Mouse (Mus musculus): ENCODE results near the gene Xlr4b.
"Not testable (repeated sequence)": the region's sequence is repeated elsewhere in the genome, so short reads cannot be mapped to it uniquely, and the experiment has no call there.

Xlr4b gene

DNA sequence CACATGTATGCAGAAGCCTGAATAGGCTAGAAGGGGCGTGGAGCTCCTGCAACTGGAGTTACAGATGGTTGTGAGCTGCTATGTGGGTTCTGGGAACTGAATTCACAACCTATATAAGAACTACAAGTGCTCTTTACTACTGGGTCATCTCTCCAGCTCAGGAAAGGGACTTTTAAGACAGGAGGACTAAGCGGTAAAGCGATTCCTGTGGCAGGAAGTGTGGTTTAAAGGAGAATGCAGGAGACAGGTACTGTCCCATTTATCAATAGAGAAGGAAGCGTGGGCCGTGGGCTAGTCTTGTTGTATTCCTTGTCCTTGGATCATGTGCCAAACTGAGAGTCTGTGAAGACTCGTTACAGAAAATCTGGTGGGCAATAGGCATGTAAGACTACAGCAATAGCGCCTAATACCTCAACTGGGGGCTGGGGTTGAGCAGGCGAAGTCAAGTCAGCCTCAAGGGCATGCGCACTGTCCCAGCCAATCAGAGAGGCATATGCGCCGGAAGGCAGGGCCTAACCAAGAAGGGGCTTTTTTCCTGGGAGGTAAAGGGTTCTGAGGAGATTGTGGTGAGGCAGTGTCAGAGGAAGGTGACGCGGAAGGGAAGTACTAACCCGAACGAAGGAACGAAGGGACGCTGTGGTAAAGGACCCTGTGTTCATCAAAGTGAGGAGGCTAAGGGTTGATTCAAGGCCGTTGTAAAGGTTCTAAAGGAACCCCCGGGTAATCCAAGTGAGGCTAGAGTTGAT is at the start of gene Xlr4b:
Gene Xlr4b (plus strand): TSS at position 515 of the 746 bp plus-strand sequence.
- not testable (repeated sequence) for DNase-seq (ENCODE audit: low read depth)

DNA sequence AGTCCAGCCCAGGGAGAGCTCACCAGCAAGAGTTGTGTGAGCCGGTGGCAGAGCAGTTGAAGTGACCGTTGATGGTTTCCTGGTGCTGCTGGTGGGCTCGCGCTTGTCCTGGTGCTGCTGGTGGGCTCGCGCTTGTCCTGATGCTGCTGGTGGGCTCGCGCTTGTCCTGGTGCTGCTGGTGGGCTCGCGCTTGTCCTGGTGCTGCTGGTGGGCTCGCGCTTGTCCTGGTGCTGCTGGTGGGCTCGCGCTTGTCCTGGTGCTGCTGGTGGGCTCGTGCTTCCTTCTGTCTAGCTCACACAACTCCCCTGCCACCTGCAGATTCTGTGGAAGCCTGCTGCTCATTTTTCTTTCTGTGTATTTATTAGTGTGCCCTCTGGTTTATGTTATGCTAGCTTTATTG is 37.2 kb upstream of the Xlr4b start, which contains the start of gene Spin2d:
Gene Spin2d (minus strand): TSS at position 101 of the 400 bp plus-strand sequence.
- DNase-seq (ENCODE audit: low read depth) = not testable (repeated sequence)

DNA sequence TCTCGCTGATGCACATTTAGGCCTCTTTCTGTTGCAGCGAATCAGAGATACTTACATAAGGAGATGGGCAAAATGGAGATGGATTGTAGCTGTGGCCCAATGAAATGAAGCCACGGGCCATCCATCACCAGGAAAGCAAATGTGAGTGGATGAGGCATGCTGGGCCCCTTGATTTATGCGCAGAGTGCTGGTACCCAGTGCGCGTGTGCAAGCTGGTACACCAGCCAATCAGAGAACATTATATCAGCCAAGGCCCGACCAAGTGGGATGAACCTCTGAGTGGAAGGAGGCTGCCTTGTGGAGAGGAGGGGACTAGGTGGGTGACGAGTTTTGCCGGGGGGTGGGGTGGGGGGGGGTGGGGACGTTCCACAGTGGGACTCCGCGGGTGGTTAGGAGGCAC is 22.2 kb upstream of the Xlr4b start, which contains the start of gene Xlr3b:
Gene Xlr3b (plus strand): TSS at position 274 of the 400 bp plus-strand sequence.
- not testable (repeated sequence) for DNase-seq (ENCODE audit: low read depth)

DNA sequence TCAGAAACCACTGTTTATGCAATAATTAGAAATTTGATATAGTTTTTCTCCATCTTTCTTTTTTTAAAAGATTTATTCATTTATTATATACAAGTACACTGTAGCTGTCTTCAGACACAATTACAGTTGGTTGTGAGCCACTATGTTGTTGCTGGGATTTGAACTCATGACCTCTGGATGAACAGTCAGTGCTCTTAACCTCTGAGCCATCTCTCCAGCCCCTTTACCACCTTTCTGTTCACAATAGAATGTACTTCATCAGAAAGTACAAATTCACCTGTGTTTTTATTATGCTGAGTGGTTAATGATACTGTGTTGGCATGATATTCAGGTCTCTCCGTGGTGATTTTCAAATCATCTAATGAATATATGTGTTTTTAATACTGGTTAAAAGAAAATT is 11.2 kb downstream of the Xlr4b start:
- DNase-seq (ENCODE audit: low read depth) = no peak

DNA sequence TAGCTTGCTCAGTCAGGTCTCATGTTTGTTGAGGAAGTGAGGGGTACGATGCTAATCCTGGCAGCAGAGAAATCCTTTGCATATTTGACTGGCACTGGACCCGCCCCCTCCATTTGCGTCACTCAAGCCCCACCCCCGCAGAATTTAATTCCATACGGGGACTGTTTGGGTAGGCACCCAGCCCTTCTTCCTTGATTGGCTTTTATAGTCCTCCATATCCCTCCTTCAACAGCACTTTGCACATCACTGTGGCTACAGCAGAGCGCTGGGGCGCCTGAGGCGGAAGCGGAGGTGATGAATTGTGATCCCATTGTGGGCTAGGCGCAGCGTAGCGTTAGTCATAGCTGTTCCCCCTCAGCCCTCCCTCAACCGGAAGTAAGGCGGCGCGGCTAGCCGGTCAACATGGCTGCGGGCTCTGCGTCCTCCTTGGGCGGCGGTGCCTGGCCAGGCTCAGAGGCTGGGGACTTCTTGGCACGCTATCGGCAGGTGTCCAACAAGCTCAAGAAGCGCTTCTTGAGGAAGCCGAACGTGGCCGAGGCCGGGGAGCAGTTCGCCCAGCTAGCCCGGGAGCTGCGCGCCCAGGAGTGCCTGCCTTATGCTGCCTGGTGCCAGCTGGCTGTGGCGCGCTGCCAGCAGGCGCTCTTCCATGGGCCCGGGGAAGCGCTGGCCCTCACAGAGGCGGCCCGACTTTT is 13.9 kb downstream of the Xlr4b start, which contains the start of gene F8a:
Gene F8a (plus strand): TSS at position 378 of the 692 bp plus-strand sequence.
- peak; percentile 95 for DNase-seq (ENCODE audit: low read depth)

DNA sequence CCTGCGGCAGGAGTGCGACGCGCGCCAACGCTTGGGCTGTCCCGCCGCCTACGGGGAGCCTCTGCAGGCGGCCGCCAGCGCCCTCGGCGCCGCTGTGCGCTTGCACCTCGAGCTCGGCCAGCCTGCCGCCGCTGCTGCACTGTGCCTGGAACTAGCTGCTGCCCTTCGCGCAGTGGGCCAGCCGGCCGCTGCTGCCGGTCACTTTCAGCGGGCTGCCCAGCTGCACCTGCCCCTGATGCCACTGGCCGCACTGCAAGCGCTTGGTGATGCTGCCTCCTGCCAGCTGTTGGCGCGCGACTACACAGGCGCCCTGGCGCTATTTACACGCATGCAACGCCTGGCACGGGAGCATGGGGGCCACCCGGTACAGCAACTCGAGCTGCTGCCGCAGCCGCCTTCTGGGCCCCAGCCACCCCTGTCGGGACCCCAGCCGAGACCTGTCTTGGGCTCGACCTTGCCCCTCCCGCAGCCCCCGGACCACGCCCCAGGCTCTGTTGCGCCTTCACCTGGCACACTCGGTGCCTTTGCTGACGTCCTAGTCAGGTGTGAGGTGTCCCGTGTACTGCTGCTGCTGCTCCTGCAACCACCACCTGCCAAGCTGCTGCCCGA is 14.6 kb downstream of the Xlr4b start:
- peak; percentile 64 for DNase-seq (ENCODE audit: low read depth)

DNA sequence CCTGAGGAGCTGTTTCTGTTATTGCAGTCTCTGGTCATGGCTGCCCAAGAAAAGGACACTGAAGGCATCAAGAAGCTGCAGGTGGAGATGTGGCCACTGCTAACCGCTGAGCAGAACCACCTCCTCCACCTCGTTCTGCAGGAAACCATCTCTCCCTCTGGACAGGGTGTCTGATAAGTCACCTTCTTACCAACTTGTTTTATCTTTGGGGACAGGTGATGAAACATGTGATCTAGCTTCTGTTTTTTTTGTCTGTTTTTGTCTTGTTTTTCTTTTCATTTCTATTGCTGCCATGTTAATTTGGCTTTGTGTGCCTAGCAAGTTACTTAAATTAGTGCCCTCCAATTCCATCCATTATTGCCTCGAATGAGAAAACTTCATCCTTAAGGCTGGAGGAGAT is 15.2 kb downstream of the Xlr4b start:
- DNase-seq (ENCODE audit: low read depth) = peak; percentile 5

DNA sequence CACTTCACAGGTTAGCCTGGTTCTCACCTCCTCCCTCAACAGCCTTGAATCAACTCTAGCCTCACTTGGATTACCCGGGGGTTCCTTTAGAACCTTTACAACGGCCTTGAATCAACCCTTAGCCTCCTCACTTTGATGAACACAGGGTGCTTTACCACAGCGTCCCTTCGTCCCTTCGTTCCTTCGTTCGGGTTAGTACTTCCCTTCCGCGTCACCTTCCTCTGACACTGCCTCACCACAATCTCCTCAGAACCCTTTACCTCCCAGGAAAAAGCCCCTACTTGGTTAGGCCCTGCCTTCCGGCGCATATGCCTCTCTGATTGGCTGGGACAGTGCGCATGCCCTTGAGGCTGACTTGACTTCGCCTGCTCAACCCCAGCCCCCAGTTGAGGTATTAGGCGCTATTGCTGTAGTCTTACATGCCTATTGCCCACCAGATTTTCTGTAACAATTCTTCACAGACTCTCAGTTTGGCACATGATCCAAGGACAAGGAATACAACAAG is 28.7 kb downstream of the Xlr4b start, which contains the start of gene Xlr4c:
Gene Xlr4c (minus strand): TSS at position 310 of the 505 bp plus-strand sequence.
- not testable (repeated sequence) for DNase-seq (ENCODE audit: low read depth)

DNA sequence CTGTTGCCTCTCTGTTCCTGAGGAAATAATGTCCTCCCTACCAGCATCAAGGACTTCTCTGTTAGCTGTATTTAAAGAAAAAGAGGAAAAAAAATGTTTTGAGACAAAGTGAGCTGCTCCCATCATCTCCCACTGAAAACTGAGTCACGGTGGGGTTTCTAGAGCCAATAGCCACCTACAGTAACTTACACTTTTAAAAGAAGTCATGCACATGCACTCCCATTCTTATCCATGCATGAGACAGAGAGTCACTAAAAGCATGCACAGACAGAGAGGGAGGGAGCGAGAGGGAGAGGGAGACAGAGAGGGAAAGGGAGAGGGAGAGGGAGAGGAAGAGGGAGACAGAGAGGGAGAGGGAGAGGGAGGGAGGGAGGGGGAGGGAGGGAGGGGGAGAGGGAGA is 48.3 kb downstream of the Xlr4b start:
- DNase-seq (ENCODE audit: low read depth) = not testable (repeated sequence)

DNA sequence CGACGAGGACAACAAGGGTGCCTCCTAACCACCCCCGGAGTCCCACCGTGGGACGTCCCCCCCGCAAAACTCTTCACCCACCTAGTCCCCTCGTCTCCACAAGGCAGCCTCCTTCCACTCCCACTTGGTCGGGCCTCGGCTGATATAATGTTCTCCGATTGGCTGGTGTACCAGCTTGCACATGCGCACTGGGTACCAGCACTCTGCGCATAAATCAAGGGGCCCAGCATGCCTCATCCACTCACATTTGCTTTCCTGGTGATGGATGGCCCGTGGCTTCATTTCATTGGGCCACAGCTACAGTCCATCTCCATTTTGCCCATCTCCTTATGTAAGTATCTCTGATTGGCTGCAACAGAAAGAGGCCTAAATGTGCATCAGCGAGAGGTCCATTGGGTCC is 51.1 kb downstream of the Xlr4b start, which contains the start of gene Xlr3c:
Gene Xlr3c (minus strand): TSS at position 121 of the 400 bp plus-strand sequence.
- DNase-seq (ENCODE audit: low read depth) = not testable (repeated sequence)

Data from 416B (cell line).